Mouse (Mus musculus) urinary bladder, adult 2 months (tissue): ENCODE results near the gene 1700006A11Rik. TPM values are rescaled to one million over a fixed set of nuclear protein-coding genes. Genes with fewer than 3 reads are reported as not detected.
"Not testable (repeated sequence)": the region's sequence is repeated elsewhere in the genome, so short reads cannot be mapped to it uniquely, and the experiment has no call there.

Source experiments
- DNase-seq: peaks from one replicate; pipeline ENCODE4 v3.0.0; 2022; ENCODE audit warnings: low spot score
- polyA plus RNA-seq: library from polyadenylated mRNA; depleted of rRNA; stranded (reverse); fragments of >200 nt; gene quantifications from 2 replicates; pipeline ENCODE4 v1.2.3, GENCODE M21; 2012; rRNA removed

The 1700006A11Rik gene
- not detected in 2 replicates for polyA plus RNA-seq

DNA sequence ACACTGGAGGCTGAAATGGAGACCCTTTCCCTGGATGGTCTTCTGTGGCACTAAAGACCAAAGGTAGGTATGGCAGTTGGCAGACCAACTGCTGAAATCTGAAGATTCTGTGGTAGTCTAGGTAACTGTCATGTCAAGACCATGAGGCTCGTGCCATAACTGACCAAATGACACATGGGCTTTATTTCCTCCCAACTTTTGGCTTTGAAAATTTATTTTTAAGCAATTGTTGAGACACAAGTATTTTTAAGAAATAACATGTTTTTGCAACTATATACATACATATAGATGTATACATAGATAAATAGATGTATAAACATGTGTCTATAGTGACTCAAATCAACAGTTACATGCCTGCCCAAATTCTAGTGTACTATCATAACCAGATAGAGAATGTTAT is at the start of gene 1700006A11Rik:
1700006A11Rik (minus strand) TSS at position 101 of the 400 bp plus-strand sequence.
- DNase-seq = no peak

DNA sequence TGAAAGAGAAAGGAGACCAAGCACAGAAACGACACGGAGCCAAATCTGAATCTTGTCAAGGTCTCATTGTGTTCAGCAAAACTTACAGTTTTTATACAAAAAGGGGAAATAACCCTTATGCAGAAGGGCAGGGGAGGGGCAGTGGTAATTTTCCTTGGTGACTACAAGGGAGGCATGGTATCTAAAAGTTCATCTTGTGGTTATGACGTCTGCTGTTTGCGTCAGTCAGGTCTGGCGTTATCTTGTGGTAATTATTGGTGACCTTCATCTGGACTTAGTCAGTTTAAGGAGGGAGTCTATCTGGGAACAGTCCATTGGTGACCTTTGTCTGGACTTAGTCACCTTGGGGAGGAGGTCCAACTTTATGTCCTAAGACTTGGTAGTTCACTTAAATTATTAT is 48.5 kb upstream of the 1700006A11Rik start:
- DNase-seq = not testable (repeated sequence)

DNA sequence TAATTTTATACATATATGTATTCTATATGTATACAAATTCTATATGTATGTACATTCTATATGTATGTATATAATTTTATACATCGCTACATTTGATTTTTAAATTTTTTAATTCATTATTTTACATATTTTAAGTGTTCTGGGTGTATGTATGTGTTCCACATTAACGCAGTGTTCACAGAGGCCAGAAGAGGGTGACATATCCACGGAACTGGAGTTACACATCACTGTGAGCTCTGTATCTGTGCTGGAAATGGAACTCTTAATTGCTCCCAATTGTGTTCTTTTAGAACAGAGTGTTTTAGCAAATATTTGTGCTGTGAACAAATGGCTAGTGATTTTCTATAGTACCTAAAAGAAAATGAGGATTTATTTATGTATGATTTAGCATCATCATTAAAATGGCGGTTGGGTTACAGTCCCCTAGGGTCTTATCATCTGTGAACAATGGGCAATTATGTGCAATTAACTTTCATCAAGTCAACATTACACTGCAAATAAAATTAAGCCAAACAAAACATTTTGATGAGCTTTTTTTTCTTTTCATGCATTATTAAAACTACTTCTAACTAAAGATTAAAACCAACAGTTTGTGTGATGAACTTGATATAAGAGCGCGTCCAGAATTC is 40.4 kb upstream of the 1700006A11Rik start:
- no peak for DNase-seq

DNA sequence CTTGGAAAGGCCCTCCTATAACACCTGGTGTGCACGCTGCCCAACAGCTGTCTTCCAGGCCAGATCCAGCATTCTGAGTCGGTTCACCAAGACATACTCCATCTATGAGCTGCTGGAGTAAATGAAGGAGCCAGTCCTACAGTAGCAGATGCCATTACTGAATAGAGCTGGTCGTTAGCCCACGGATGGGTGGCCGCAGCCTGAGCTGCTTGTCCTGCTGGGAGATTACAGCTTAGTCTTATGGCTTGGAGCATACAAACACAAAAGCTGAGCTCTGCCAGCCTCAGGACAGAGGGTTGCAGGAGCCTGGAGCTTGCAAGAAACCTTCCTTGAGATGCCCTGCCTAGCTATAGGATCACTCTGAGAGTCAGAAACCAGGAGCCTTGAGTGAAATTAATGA is 33.6 kb downstream of the 1700006A11Rik start:
- DNase-seq = no peak

DNA sequence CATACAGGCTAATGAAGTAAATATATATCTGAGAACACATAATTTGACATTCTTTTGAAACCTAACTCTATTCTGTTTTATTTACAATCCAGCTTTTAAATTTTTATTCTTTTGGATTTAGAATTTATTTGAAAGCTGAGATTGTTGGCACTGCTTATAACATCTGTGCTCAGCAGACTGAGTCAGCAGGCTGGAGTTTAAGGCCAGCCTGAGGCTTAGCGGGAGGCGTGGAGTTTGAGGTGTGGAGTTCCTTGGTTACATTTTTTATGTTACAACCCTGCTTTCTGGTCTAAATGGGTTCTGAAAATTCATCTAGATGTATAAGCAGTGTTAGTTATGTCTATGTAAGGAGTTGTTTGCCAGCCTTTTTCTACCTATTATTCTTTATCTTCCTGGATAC is 35.7 kb downstream of the 1700006A11Rik start:
- no peak for DNase-seq

DNA sequence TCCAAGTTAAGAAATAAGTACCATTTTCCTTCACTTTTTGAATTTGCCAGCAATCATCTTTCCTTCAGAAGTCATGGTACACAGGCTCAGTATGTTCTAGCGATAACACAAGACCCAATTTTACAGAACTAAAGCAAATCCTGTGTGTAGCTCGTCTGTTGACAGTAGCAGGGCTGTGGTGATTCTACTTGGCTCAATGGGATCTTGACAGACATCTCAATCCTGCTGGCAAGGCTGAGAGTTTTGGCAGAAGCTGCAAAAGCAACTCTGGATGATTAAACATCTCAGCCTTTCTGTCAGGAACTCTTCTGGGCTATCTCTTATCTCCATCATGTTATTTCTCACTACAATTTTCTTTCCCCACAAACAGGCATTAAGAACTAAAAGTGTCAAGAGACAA is 36.2 kb downstream of the 1700006A11Rik start:
- DNase-seq = no peak

DNA sequence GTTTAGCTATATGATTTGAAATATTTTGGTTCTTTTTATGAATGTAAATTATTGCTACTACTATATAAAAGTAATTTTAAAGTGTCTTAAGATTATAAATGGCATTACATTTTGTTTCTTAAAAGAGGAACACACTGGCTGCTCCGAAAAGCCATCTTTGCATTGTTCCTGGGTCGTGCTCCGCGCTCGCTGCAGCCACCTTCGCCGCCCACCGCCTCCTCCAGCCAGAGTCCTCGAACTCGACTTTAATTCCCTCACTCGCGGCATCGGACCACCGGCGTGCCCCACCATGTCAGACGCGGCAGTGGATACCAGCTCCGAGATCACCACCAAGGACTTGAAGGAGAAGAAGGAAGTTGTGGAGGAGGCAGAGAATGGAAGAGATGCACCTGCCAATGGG is 40.5 kb downstream of the 1700006A11Rik start:
- DNase-seq = not testable (repeated sequence)

DNA sequence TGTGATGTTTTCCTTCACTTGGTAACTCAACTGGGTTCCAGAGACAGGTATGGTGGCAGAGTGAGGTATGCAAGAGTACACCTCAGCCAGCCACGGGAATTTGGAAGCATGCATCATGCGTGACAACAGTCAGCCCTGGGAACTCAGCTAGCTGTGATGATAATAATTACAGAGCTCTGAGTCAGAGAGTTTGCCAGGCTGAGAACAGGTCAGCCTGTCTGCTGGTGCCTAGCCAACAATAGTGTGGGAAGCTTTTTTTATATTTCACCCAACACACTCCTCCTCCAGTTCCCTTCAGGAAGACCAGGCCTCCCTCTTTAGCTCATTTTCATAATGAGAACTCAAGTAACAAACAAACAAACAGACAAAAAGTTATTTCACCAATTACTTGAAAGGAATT is 53.8 kb downstream of the 1700006A11Rik start:
- no peak for DNase-seq

DNA sequence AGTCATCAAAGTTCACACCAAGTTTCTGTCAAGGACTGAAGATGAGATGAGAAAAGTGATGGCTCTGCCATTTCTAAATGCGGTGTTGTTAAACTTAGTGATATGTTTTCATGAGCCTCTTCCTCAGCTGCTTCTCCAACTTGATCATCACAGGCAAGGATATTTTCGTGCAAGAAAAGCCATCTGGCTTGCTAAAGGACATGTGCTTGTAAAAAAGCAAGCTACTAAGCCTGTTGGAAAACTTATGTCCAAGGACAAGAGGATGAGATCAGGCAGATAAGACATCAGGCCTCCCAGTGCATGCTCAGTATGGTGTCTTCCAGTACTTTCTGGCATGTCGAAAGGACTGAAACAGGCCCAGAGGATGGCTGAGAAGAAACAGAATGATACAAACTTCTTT is 68.3 kb downstream of the 1700006A11Rik start:
- DNase-seq = no peak

Other genes with a start within 250 kb of the 1700006A11Rik start
- gene Tram1l1, start 105.2 kb downstream of the 1700006A11Rik start, polyA plus RNA-seq = 0.85 and 0.88 TPM in 2 replicates
- not detected in 2 replicates for gene 1700003H04Rik, start 155.1 kb upstream of the 1700006A11Rik start, polyA plus RNA-seq